Mouse (Mus musculus) right cerebral cortex, postnatal 14 days (tissue): Measurements from ENCODE around the gene Spire2.

Source experiments
- DNase-seq: peaks from one replicate; pipeline ENCODE4 v3.0.0; 2022

Spire2 gene

DNA sequence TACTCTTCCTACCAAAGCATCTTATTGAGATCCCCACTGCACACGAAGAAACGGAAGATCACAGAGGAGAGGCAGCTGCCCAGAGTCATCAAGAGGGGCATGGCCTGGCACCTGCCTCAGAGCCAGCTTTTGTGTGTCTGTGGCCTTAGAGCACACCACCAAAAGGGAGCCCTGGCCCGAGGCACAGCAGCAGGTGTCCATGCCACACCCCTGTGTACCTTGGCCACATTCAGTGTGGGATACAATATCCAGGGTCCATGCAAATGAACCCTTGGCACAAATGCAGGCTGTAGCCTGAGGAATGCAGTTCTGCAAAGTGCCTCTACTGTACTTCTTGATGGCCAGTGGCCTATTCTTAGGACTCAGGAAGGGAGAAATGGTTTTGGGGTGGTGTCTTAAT, 5.0 kb downstream of the Spire2 start:
- DNase-seq: no peak

DNA sequence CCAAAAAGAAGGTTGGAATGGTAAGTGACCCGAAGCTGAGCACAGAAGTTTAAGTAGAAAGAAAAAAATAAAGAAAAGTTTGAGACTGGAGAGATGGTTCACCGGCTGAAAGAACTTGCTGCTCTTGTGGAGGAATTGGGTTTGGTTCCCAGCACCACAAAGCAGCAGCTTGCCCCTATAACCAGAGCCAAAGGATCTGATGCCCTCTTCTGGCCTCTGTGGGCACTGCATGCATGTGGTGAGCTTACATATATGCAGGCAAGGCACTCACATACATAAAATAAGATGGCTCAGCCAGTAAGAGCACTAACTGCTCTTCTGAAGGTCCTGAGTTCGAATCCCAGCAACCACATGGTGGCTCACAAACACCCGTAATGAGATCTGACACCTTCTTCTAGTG, 7.6 kb downstream of the Spire2 start:
- no peak for DNase-seq

DNA sequence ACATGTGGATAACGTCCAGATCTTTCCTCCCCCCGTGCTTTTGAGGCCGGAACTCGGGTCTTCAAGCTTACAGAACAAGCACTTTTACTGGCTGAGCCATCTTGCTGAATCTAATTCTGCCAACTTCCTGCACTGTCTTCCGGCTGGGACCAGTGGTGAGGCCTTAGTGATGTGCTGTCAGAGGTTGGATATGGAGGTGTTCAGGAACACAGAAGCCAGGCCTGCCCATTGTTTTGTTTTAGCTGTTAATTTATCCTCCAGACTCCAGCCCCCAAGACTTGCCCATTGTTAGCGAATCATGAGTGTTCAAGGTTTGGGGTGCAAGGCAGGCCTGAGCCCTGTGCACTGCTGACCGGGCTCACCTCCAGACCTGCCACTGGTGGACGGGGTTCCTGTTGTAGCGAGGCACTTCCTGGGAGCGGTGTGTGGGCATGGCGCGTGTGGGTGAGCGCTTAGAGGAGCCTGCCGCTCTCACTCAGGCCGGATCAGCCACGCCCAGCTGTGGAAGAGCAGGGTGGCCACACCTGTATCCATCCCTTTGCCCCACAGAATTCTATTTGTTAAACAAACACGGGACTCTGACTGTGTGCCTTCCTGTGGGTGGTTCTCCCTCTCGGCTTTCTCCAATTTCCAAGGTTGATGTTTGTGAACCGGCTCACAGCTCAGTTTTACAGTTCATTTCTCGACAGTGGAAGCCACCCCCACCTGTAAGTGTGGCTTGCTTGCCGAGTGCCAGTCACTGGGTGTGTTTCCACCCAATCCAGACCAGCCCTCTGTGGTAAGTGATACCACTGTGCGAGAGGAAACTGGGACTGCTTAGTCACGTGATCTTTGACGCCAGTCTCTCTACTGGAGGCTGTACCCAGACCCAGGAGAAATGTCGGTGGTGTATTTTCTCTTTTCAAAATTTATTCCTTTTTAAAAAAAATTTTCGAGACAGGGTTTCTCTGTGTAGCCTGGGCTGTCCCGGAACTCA, 8.8 kb downstream of the Spire2 start:
- no peak for DNase-seq

DNA sequence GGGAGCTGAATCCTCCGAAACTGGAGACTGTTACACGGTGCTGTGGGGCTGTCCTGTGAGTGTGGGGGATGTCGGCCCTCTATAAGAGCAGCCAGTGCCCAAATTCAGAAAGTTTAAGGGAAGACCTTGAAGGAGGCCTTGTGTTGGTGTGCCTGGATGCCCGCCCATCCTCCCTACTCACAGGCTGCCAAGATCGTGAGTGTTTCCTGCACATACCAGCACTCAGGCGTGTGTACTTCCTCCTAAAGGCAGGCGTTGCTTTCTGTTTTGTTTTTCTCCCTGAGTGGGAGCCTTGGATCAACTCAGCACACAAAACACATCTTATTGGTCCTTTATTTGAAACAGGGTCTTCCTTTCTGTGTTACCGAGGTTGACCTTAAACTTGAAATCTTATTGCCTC, 9.7 kb downstream of the Spire2 start:
- DNase-seq: no peak

DNA sequence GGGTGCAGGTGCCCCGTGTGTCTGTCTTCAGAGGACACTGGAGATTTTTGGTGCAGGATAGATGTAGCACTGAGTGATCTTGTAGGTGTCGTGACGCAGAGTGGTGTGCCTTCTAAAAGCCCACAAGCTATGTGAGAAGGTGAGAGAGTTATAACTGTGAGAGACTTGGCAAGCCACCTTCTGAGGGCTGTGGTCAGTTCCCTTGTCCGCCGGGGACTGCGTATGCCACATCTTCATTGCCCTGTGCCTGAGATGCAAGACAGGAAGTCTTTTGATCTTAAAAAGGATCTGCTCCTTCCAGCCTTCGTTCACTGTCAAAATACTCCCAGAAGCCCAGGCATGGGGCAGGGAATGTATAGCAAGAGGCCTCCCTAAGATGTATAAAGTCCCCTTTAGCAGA, 10.4 kb downstream of the Spire2 start:
- no peak for DNase-seq

DNA sequence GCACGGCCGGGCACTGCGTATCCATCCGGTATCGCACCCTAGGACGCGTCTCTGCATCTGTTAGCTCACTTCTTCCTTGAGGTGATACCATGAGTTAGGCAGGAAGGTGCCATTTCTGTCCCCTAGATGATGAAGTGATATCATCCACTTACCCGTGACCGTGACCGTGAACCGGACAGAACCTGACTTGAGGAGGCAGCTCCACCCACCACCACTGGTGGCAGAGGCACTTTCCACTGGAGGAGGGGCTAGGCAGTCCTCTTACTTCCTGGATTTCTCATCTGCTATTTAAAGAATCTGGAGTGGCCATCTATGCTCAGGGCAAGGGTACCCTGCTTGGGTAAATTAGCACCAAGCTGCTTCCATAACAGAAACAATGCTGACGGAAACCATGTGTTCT, 10.9 kb downstream of the Spire2 start:
- DNase-seq: no peak

DNA sequence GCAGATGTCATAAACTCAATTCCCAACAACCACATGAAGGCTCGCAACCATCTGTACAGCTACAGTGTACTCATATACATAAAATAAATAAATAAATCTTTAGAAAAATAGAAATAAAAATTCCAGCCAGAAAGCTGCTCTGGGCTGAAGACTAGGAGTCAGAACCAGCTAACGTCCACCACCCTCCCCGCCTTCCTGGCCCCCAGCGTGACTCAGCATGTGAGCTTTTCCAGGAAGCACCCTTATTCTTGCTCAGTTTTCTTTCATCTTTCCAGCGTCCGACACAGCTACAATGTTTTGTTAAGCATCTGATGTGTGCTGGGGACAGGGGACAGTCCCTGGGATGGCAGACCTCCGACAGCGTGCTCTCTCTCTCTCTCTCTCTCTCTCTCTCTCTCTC, 12.6 kb downstream of the Spire2 start:
- DNase-seq: no peak

DNA sequence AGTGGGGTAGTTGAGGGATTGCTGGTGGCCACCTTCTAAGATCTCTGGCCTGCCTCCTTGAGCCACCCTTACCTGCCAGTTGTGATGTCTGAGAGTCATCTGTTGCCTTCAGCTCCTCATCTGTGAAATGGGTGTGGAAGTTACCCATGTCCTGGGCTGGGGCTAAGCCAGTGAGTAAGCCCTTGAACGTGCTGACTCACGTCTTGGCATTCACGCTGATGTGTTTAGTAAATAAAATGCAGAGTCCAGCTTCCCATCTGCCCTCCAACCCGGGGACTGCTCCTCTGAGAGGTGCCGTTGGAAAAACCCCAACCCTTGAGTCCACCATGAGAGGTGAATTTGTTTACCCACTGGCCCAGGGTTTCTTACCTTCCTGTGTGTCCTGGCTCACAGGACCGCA, 13.3 kb downstream of the Spire2 start:
- DNase-seq: no peak

DNA sequence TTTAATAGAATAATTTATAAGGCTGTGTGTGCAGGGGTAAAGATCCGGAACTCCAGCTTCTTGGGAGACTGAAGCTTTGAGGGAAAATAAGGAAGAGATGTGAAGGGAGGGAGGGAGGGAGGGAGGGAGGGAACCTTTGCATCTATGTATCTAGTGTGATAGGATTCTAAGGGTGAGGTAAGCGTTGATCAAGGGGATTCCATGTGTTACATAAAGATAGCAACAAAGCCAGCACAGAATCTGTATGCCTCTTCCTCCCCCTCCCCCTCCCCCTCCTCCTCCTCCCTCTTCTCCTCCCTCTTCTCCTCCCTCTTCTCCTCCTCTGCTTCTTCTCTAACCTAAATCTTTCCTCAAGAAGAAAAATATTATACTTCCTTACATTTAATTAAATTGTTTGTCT, 14.8 kb downstream of the Spire2 start:
- no peak for DNase-seq

- peak; percentile 38 for DNase-seq
These were observed 15.8 kb downstream of the Spire2 start for GRCm38 (mm10) chr8:123348237-123348843.

- no peak for DNase-seq
These were observed 16.6 kb downstream of the Spire2 start for GRCm38 (mm10) chr8:123349073-123349472.

GRCm38 (mm10) chr8:123352118-123352517, 19.6 kb downstream of the Spire2 start:
- DNase-seq: no peak

DNA sequence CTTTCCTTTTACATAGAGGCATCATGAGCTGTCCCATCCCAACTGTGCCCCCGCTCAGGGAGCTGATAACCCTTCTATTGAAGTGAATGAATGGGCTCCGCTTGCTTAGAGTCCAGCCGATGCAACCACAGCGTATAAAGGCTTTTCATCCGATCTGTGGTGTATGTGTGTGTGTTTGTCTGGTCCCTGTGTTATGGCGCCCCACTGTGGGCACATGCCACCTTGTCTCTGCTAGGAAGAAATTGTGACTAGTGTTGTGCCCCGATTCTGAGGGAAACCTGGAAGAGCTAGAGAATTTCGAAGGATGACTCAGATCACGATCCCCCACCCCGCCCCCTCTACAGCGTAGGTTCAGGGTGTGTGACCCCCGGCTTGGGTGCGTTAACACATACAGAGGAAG, 20.3 kb downstream of the Spire2 start:
- DNase-seq: peak; percentile 70

- DNase-seq: no peak
These were observed 20.7 kb downstream of the Spire2 start for GRCm38 (mm10) chr8:123353216-123353615.

- peak; percentile 80 for DNase-seq
These were observed 28.7 kb downstream of the Spire2 start for GRCm38 (mm10) chr8:123361082-123361739.

- DNase-seq: peak; percentile 97
These were observed 41.1 kb downstream of the Spire2 start, which contains the start of gene Tcf25 for GRCm38 (mm10) chr8:123373403-123374238. TSS of gene Tcf25 (plus strand) at chr8:123373753.

GRCm38 (mm10) chr8:123374239-123374578, 41.7 kb downstream of the Spire2 start:
- DNase-seq: peak; percentile 97

DNA sequence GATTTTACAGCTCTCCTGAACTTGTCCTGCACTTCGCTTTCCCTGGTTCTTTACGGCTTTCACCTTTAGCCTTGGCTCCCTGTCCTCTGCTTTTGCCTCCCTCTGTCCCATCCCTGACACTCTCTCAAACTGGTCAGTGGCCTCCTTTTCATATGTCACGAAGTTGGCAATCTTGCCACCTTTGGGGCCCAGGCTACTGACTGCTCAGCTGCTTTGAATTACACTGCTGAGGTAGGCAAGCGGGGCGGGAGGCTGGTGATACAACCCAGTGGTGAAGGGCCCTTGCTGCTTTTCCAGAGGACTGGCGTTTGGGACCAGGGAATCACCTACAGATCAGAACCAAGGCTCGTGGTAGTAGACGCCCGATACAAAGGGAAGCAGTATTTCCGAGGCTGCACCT, 43.2 kb downstream of the Spire2 start:
- no peak for DNase-seq

GRCm38 (mm10) chr8:123376106-123376505, 43.6 kb downstream of the Spire2 start:
- no peak for DNase-seq

DNA sequence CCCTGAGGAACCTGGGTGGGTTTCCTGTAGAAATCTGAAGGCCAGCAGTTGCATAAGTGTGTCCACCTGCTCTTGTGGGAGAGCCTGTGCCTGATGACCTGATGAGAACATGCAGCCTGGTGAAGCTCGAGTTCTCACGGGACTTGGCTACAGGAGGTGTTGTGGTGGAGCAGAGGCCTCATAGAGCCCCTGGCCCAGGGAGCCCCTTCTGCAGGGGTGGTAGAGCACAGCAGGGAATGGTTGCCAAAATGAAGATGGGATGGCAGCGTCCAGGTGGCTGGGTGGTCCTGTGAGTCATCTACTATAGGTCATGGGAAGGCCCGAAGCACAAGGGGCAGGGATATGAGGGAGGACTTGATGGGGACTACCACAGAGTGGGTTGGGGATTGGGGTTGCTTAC, 49.2 kb downstream of the Spire2 start:
- no peak for DNase-seq

DNA sequence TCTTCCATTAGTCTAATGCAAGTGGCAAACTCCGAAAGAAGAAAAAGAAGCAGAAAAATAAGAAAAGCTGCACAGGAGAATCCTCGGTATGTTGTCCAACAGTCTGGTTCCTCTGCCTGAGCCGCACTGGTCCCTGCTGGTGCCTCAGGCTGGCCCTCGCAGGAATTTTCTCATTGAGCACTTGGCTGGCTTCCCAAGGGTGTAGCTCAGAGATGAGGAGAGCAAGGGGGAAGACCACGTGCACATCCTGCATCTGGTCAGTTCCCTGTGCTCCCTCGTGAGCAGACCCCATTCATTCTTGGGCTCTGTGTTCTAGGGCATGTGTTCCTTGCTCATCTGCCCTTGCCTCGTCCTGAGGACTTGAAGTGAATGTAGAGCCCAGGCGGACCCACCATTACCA, 50.0 kb downstream of the Spire2 start:
- no peak for DNase-seq

DNA sequence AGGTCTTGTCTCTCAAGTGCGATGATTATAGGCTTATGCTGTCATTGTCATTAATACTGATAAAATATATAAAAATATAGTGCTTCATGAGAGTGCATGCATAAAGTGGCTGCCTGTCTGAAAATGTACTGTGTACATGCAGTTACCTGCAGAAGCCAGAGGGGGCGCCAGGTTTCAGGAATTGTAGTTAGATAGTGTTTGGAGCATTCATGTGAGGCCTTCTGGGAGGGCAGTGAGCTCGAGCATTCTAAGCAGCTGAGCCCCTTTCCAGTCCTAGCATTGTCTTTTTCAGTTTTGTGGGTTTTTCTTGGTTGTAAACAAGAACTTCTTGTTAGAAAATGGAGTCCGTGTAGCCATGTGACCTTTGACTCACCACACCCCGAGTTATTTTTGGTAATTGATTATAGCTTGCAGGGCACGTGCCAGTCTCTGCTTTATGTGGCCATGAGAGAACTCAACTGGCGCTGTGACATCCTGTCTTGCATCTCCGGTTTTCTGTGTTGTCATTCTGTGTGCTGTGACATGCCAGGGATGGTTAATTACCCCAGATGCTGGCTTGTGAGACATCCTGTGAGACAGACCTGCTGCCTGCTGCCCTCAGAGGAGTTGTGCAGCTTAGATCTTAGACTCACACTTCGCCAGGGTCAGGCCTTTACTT, 52.5 kb downstream of the Spire2 start:
- DNase-seq: peak; percentile 48
